Mouse (Mus musculus) left cerebral cortex, adult 9 months (tissue): ENCODE measurements at regions not wholly inside any gene's neighbourhood (a gene's known extent, or its start where the extent isn't known, plus 50 kb on each side); places are given as distances from the start of the nearest gene placed in this dataset.

Experiments used
- DNase-seq, 2 experiments: peaks; one replicate each; pipeline ENCODE4 v3.0.0; 2022; ENCODE audit warnings: low spot score in 2 of 2

DNA sequence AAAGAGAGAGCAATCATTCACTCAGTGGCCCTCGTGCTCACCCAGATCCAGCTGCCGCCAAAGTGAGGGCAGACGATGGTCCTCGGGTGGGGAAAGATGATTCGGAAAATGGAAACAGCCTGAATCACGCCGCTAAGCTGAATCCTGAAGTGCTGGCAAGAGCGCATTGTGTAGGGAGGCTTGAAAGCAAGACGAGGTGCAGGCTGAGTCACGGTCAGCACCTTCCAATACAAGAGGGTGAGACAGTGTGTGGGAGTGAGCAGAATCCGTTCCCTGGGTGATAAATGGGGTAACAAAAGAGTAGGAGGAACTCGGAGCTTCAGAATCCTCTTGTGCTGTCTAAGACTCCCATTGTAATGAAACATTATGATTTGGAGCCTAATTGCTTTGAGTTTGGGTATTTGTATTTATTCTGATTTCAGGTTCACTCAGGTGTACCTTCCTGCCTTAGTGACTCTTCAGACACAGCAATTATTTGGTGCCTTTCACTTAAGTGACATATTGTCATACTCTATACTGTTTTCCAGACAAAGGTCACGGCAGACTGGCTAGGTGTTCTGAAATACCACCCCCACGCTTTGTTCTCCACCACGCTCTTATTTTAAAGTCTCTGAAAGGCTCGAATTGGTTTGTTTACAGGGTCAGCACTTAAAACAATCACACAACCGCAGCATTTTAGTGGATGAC, 70.0 kb downstream of the Mbip start:
- peak; percentile 74 to 77 for DNase-seq

DNA sequence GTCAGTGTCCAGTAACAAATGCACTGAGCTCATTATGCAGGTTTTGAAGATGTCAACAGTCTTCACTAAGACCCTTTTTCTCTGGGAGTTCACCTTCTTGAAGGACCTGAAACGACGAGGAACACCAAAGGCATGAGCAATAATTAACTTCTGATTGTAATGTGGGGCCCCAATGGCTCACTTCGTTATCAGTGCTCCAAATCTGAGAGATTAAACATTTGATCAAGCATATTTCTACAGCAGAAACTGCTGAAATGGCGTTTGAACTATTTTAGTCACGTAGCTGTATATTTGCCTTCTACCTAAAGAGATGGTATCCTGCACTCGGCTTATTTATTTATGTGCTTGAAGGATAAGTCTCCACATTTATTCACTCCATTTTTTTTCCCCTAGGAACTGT, 80.6 kb downstream of the Mbip start:
- DNase-seq, result no peak

DNA sequence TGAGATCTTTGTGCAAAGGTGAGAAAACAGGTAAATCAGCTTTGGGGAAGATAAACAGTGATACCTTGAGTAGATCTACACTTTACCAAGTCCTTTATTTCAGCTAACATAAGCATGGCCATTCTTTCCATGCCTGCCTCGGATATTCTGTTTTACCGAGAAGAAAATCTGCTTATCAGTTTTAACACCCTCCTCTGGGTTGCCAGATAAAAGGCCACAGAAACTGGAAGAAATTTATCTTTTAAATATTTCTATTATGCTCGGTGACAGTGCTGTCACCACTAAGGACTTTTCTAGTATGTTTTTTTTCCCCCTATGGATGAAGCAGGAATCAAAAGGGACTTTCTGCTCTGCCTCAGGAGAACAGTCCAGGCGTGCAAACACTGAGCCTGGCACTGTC, 84.2 kb downstream of the Mbip start:
- no peak for DNase-seq

DNA sequence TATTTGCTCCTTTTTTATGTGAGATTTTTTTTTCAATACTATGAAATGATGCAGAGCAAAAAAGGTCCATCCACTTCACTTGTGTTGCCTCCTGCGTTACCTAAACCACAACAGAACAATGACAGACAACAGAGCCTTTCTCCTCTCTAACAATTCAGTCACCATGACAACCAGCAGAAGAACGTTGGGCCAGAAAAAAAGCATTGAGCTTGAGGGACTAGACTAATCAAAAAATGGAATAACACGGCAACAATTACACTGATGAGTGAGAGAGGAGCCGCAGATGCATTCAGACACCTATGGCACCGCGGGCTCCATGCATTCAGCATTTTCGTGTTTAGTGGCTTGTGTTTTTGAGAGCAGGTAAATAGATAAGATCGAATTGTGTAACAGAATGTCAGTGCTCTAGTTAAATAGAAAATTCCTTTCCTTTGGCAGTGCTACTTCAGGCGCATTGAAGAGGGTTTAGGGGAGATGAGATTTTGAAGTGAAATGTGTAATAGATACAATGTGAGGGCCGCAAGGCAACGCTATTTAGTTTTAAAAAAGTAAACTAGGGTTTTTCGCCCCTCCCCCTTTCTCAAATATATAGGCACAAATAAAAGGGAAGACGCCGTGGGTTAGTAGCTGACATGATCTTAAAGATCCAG, 87.2 kb downstream of the Mbip start:
- DNase-seq, result peak in 1 of 2 experiments; percentile 13

DNA sequence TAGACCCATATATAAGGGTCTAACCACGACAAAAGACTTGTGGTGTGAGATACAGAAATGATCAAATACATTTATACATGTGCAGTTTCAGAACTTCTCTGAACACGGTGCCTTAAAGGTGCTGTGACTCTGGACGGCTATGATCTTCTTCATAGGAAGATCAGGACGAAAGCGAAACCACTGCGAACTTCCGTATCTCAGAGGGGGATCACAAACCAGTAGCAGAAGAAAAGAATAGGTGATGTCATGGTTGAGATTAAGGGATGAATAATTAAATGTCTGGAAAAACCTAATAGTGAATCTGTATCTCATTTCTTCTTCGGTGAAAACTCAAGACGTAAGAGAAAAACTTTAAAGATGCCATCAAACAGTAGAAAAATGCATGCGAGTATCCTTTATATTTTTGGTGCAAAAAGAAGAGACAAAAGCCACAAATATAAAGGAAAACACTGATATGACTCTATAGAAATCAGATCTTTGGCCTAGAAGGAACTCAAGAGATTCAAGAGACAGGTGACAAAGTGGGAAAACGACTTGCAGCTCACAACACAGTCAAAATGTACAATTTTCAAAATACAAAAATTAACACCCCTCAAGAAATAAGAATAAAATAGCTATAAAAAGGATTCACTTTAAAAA, 89.3 kb downstream of the Mbip start:
- no peak for DNase-seq

DNA sequence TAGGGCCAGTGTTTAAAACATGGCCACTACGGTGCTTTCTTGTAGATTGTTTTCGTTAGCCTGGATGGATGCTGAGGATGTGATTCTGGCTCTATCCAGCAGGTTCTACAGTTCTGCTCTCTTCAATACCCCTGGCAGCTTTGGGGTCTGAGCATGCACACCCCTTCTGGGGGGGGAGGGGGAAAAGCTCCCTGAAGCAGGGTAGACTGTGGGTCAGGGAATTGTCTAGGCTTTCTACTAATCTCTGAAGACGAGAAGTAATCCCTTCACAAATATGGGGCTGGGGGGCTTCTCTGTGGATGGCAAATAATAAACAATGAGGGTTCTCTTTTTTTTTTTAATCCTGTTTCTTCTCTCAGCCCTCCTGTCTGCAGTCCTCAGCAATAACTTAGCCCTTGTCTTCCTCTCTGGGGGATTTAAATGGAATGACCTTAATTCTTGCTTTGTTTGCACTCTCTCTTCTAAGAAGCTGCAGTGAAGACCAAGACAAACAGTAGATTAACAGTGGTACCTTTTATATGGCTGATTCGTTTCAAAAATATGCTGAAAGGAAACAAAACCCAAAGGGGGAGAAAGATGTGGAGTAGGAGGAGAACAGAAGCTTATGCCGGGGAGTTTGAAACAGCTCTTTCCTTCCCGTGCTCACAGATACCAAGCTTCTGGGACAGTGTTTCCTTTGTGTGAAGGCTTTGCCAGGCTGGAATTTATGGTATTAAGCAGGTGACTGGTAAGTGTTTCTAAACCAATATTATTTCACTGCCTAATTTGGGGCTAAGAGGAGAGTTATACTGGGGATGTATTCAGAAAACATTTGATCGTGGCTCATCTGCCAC, 92.9 kb downstream of the Mbip start:
- DNase-seq, result no peak

DNA sequence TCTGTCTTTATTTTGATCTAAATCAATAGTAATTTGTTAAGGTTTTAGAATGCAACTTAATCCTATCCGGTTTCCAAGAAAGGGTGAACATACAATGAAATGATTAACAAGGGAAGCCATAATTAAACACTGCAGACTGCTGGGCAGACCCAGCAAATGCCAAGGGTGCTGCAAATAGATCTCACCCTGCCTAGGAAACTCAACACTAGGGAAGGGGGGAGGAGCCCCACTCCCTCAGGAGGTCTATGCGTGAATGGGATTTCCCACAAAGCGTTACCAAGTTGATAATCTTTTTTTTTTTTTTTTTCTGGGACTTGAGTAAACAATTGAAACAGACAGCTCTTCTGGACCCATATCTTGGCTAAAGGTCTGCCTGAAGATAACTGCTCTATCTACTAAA, 95.4 kb downstream of the Mbip start:
- no peak for DNase-seq

DNA sequence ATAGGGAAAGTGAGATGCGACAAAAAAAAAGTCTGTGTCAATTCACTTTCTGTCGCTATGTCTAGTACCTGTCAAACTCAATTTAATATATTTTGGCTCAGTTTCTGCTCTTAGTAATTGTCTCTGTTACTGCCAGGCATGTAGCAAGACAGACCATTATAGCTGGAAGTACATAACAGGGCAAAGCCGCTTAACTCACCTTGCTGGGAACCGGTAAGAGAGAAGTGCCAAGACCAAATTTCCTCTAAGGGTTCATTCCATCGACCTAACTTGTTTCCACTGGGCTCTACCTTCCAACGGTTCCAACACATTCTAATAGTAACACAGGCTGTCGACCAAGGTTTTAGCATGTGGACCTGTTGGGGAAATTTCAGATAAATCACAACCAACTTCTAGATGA, 99.3 kb downstream of the Mbip start:
- DNase-seq, result no peak

DNA sequence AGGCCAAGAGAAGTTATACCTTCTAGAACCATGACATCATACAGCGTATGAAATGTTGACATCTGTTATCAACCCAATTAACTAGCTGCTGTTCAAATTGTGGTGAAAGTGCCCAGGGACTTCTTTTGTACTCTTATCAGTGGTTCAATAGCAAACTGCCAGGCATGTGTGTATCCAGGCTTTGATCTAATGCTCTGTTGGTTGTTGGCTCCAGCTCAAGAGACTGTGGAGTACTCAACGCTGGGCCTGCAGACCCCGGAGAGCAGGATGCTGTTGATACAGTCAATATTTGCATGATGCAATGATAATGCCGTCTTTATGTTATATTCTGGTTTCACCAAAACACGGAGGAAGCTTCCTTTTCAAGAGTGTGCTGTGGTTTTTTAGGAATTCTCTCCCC, 102.9 kb downstream of the Mbip start:
- no peak for DNase-seq

DNA sequence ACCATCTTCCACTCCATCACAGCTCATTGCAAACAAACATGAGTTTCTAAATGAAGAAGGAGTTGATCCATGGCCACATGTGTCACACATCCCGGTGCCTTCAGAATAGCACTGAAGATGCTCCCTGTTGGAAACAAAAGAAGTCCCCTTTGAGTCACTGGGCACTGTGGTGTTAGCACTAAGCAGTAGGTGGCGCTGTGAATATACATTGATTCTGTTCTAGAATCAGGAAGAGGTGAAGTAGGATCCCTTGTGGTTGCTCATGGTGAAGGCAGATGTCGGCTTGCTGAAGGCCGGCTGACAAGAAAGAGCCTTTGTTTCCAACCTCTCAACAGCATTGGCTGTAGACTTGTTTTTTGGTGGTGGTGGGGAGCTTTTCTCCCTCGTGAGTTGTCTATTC, 104.0 kb downstream of the Mbip start:
- DNase-seq, result peak; percentile 27 to 71

DNA sequence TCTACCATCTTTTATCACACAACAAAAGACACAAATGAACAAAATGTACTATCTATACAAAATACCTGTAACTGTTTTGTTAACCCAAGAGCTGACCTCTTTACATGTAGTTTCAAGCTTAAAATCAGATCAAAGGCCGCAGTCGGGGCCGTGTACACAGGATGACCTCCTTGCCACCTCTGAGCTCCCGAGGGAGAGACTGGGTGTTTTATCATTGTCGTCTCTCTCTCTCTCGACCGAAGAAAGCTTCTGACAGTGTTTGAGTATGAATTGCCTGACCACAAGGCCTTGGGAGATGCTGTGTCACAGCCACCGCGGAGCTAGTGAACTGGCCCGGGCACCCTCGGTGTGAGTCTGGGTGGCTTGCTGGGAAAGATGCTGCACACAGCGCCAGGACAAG, 105.5 kb downstream of the Mbip start:
- DNase-seq, result no peak

DNA sequence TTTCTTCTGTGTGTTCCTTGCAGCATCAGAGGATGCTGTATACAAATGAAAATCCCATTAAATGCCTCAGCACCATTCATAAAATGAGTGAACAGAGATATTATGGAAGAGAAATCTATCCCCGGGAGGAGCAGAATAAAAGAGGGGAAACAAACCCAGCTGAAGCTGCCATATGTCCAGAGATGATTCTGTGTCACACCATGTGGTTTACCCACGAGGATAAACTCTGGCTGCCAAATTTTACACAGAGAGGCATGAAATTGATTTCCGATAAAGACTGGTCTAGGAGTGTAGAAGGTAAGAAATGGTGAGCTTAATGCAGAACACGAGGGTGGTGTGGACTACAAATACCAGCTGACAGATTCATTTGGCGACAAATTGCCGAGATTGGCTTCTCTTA, 111.1 kb downstream of the Mbip start:
- DNase-seq, result no peak

DNA sequence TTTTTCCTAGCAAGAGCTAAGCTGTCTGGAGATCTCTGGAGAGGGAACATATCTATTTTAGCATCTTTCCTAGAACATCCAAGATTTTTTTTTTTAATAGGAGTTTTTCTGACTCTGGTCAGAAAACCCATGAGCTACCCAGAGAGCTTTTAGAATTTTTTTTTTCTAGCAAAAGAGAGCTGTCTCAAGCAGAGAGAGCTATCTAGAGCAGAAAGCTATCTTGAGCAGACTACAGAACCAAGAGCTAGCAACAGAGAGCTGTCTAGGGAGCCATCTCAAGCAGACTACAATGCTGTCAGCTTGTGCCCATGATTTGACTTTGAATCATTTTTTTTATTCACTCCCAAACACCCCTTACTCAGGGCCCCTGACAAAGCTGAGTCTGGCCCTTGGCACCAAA, 112.5 kb downstream of the Mbip start:
- DNase-seq, result no peak

DNA sequence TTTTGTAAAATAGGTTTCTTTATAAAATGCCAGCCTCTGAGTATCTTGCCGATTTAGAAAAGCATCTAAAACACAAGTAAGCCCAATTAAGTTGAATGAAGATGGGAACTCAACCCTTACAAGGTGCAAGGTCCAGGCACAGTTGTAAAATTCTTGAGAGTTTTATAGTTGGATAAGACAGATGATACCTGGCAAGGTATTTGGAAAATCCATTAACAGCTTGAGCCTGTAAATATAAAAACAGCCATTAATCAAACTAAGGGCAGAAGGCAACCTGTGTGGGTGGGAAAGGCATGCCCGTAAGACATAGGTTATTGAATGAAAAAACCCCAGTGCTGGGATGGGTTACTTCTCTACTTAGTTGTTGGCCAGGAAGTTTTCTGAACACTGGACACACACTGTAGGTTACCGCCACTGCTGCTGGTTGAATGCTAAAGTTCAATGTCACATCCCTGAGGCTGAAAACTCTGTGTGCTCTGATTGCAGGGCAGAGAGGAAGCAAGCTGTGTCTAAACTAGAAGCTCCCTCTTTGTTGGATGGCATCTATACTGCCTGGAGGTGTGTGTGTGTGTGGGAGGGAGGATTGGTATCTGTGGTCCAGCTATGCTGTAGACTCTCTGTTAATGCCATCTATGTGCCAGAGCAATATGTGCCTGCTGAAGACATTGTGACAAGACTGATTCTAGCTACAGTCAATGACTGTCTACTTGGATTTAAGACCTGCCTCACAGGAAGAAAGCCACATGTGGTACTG, 121.4 kb downstream of the Mbip start:
- DNase-seq, result no peak

DNA sequence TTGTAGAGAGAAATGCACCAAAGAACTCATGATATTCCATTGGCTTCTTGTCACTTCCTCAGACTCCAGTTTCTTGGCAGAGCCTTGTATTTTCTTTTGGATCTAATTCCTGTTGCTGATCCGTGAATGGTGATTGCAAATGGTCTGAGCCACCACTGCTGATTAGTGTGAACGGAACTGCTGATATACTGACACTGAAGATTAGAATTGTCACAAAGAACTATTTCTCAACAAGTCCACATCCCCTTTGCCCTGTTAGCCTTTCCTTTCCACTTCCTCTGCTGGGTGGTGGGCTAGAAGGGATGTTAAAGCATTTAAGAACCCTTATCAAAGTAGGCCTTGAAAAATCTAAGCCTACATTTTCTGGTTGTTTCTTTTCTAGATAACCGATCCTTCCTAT, 152.2 kb downstream of the Mbip start:
- no peak for DNase-seq

DNA sequence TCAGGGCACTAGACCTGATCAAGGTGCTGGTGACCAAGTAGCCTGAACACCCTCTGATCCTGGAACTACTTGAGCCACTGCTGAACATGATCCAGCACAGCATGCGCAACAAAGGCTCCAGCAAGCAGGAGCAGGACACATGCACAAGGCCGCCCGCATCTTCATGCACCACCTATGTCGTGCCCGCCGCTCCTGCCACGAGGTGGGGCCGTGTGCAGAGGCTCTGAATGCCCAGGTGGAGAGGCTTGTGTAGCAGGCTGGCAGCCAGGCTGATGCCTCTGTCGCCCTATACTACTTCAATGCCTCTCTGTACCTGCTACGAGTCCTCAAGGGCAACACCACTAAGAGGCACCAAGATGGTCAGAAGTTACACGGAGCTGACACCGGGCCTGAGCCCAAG, 156.1 kb downstream of the Mbip start:
- no peak for DNase-seq

DNA sequence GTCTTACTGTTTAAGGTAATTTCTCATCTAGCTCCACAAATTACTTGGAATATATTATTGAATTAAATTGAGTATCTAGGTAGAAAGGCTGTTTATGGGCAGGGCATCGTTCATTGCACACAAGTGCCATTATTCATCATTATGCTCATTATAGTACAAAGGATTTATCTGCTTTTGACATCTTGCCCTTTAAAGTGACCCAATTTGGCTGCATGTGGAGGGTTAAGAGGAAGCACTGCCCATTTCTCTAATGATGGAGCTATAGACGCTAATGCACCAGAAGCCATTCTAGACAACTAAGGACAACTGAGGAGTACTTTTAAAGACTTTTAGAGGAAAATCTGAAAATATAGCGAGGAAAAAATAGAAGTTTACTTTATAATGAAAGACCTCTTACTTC, 185.0 kb downstream of the Mbip start:
- DNase-seq, result no peak

DNA sequence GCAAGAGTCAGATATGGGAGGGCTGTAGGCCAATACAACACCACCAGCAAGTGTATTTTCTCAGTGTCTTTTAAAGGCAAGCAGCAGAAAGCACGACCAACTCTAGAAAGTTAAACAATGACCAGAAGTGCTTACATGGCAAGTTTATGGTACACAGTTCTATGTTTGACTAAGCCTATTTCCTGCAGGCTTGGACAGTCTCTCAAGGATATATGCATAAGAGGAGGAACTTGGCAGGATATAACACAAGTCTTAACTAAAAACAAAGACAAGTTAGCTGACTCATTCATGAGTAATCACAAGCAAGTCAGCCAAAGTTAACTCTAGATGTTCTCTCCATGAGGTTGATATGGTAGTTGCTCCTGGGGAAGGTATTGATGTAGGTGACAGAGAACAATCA, 201.3 kb downstream of the Mbip start:
- DNase-seq, result no peak

DNA sequence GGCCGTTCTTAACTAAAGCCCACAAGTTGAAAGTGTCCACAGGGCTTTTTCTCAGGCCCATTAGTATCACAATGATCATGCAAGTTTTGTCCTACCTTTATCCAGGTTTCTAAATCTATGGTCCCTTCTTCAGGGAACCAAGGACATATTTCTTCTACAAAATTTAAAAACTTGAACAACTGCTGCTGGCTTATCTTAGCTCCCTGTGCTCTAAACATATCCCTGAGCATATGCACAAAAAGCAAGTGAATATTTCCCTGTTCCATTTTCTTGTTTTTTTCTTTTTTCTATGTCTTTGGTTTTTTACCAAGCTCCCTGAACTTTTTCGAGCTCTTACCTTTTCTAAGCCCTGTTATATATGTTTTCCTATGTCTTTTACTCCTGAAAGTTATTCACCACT, 201.9 kb downstream of the Mbip start:
- no peak for DNase-seq

DNA sequence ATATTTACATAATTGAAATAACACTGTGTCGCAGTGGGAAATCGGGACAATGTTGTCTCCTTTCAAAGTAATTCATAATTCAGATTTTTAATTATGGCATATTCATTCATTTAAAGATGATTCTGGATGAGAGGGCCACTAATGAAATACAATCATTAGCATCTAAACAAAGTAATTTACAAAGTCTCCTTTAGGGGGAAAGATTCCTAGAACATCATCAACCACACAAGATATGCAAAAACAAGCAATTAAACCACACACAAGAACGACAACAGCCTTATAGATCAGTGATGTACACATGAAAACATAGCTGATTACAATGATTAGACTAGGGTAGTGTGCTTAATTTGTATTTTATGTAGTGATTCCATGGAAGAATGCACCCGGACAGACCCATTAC, 231.2 kb downstream of the Mbip start:
- DNase-seq, result no peak

DNA sequence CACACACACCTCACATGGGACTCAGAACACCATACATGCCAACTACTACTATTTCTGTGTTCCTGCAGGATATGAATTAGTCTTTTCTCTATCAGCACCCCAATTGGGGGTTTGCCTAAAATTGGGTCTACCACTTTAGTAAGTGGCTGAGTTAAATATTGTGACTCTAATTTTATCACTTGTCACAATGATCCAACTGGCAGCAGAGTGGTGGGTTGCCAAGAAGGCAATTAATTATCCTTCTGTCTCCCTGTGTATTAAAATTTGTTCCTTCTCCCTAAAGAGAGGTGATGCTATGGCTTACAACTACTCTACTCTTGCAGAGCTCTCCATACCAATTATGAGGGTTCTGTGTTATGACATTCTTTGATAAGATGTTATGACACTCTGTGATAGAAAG, 245.3 kb downstream of the Brms1l start:
- no peak for DNase-seq

DNA sequence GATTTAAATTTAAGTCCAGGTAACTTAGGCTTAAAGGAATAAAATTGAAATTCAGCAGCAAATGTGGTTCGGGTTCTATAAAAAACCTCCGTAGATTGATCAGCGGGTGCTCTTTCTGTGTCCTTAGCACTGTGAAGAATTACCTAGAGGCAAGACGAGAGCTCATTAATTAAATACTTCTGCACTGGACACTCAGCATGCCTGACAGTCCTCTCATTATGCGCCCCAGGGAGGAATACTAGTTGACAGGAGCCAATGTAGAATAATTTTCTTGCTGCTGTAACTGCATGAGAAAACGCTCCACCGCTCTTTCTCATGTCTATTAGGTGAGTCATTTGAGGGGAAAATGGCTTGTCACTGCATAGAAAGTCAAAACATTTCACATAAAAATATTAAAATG, 228.1 kb downstream of the Brms1l start:
- DNase-seq, result no peak
